Mouse (Mus musculus): ENCODE data around the gene Chd3.
A peak's percentile ranks its signal among the peaks of the same experiment; 100 is the strongest.

Chd3 gene

DNA sequence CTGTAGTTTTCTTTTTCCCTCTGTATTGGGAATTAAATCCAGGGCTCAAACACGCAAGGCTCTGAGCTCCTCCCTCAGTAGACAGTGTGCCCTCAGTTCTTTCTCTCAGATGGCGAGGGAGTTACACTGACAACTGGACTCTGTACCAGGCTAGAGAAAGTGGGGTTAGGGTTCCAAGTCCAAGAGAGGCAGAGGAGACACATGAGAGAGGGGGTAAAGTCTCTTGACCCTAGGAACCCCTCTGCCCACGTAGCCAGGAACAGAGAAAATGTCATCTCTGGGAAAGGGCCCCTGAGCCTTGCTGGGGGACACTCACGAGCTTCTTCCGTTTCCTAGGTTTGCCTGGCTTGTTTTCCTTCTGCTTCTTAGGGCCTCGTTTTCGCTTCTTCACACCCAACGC lies 4.8 kb downstream of the Chd3 start:
- DNase-seq, result no peak

DNA sequence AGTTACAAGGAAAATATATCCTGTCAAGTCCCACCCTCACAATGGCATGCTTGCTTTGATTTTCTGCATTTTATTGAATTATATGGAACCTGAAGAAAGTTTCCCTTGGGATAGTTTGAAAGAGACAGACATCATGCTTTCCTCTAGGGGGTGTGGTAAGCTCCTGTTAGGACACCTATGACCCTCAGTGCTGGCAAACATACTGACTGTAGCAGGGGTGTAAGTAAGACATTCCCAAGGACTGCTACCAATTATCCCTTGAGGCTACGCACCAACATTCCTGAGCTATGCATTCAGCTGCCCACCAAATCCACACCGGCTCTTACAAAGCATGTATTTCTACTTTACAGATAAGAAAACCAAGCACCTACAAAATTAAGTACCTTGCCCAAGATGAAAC lies 6.7 kb downstream of the Chd3 start:
- DNase-seq, result no peak

DNA sequence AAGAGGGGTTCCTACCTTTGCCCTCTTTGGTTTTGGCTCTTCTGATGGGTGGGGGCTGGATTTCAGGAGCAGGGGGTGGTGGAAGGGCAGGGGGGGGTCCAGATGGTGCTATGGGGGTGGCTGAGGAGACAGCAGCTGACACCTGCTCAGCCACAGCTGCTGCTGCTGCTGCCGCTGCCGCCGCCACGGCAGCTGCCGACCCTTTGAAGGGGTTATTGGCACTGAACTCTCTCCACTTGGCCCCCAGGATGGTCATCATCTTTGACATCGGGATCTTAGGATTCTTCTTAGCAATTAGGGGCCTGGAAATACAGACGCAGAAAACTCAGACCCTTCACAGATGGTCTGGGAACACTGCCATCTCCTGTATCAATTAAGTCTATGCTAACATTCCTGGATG lies 7.2 kb downstream of the Chd3 start:
- no peak for DNase-seq

DNA sequence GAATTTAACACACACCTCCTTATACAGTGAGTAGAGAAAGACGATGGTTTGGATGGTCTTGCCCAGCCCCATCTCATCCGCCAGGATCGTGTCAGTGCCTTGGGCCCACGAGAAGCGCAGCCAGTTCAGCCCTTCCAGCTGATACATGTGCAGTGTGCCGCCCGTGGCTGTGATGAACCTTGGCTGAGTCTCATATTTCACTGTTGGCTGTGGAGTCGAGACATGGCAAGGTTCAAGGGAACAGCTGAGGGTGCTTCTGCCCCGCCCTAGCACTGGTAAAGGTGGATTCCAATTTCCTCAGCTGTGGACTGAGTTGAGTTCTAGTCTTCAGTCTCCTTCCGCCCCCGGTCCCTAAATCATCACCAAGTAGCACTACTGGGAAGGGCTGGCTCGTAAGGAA lies 11.5 kb downstream of the Chd3 start:
- DNase-seq, result no peak

DNA sequence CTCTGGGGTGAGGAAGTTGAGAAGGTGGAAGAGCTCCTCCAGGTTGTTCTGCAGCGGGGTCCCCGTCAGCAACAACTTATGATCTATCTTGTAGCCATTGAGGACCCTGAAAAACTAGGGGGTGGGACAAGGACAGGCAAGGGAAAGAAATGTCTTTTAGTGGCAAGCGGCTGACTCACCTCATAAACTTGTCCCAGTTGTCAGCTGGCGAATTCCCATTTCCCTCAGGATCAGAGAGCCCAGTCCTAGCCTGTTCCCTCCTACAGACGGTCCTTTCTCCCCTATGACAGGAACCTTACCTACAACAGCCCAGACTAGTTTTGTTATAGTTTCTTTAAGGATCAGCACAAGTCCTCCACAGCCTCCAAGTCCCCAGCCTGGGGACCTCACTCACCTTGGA lies 12.7 kb downstream of the Chd3 start:
- DNase-seq, result no peak

DNA sequence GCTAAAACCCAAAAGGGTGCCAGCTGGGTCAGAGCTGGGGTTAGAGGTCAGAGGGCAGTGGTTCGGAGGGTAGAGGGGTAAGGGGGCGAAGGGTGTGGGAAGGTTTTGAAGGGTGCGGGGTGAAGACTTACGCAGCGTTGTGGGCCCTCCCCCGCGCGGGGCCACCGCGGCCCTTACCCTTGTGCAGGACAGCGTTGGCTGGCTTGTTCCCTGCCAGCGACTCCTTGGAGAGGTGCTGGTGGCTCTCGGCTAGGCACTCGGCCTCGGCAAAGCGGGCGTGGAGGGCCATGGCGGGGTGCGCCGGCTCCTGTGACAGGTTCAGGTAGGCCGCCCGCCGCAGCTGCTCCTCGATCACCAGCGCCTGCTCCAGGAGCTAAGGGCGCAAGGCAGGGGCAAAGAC lies 22.8 kb downstream of the Chd3 start:
- peak in 1 of 2 experiments; percentile 21 for DNase-seq

DNA sequence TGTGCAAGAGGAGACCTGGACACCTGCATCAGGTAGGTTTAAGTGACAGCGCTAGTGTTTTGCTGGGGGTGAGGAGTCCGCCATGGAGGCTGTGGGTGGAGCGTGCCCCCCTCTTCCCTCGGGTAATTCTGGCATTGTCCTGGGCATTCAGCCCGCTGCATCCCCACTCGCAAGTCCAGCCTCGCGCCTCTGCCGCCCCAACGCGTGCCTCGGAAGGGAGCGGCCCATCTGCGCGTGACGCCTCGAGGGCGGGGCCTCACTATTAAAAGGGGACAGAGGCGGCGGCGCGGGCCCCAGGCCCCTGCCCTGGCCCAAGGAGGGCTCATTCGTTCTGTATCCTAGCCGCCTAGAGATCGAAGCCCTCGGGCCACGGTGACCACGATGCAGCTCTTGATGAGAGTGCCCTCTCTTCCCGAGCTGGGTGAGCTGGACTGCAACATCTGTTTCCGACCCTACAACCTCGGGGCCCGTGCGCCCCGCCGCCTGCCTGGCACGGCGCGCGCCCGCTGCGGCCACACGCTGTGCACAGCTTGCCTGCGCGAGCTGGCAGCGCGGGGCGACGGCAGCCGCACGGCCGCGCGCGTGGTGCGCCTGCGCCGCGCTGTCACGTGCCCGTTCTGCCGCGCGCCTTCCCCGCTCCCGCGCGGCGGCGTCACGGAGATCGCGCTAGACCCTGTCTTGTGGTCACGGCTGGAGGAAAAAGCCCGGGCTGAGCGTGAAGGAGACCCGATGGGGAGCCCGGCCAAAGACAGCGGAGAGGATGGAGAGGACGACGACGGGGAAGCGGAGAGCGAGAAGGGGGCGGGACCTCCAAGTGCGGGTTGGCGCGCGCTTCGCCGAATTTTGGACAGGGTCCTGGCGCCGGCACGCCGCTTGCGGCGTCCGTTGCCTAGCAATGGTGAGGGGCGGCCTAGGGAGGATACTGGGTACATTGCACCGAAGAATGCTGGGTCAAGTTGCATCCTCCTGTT lies 28.8 kb downstream of the Chd3 start, which contains the start of gene Rnf227:
Gene Rnf227, plus strand, starts transcription at position 301 of the 971 bp plus-strand sequence.
- DNase-seq, result peak; percentile 74 to 87

DNA sequence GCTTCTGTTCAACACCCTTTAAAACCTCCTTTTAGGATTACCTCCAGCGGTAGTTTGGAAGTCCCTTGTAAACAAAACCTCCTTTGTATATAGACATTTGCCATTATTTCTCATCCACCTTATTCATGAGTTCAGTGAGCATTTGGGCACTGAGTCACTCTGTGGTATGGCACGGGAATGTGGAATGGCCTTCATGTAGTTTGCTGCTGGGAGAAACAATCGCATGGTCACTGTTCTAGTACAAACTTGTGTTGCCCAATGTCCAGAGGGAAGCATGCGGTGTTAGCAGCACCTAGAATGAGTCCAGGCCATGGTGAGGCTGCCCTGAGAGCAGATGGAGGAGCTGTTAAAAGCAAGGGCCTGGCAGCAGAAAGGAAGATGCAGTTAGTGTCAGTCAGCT lies 34.4 kb downstream of the Chd3 start:
- no peak for DNase-seq

DNA sequence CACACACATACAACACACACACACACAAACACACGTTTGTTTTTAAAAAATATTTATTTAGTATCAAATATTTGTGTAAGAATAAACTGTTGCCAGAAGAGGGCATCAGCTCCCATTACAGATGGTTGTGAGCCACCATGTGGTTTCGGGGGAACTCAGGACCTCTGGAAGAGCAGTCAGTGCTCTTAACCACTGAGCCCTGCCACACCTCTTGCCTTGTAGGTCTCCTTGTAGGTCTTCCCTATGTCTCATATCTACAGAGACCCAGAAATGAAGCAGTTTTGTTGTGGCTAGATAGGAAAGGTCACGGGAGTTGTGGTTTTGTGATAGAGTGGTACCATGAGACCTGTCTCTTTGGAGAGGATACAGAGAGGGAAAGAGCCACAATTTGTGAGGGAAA lies 35.3 kb downstream of the Chd3 start:
- no peak for DNase-seq

DNA sequence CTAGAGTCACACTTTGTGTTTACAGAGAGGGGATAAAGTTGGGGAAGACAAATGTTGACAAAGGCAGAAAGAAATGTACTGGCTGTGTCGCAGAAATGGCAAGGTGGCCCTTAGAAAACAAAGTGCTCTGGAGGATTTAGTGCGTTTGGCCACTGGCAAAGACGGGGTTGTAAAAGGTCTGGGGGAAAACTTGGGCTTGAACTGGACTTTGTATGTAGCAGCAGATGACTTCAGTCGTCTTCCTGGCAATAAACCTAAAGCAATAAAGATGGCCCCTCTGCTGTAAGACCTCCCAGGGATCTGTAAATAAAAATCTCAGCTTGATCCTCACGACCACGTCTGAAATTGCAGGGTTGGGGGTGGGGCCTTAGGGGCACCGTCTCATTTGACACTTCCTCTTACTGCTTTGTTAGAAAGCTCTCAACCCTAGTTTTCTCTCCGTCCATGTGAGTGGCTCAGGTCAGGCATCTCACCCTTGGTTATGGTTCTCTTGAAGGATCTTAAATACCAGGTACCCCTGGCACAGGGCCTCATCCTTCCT lies 36.4 kb downstream of the Chd3 start:
- no peak for DNase-seq

DNA sequence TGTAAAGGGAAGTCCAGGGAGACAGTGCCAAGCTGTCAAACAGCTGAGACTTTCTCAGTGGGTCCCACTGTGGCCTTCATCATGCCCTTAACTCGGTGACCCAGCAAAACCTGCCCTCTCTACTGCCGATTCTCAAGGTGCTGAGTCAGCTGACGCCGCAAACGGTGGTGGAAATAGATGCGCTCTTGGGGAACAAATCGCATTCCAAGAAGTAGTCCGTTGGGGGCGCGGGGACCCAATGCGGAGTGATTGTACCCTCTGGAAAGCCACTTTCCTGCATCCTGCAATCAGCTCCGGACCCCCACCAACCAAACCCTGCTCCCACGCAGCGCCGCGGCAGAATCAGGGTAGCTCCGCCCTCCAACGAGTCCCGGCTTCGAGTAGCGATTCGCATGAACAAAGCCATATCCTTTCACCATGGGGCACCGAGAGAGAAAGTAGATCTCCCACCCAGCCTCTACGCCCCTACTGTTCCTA lies 37.2 kb downstream of the Chd3 start:
- peak; percentile 82 to 84 for DNase-seq

DNA sequence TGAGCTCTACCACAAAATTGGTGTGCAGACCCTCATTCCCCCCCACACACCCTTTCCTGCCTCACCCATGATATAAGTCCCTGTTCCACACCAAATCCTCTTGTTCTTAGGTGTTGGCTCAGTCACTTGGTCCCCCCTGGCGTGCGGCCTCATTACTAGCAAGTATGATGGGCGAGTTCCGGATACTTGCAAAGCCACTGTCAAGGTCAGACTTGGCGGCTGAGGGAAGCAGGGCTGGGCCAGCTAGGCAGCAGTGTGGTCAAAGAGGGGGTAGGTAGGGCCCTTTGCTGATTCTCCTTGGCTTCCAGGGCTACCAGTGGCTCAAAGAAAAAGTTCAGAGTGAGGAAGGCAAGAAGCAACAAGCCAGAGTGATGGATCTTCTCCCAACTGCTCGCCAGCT lies 38.1 kb downstream of the Chd3 start:
- DNase-seq, result no peak

DNA sequence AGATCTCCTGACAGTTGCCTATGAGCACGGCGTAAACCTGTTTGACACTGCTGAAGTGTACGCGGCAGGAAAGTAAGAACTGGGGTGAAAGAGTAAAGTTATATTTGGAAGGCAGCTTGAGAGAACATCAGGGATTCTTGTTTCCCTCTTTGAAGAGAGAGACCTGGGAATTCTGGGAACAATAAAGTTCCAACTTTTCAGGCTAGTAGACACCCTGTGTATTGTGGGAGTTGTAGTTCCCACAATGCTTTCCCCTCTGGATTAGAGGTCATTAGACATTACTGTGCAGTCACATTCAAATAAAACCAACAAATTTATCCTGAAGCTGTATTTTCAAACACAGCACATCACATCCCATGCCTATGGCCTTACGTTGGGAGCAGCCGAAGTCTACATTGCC lies 40.7 kb downstream of the Chd3 start:
- no peak for DNase-seq

DNA sequence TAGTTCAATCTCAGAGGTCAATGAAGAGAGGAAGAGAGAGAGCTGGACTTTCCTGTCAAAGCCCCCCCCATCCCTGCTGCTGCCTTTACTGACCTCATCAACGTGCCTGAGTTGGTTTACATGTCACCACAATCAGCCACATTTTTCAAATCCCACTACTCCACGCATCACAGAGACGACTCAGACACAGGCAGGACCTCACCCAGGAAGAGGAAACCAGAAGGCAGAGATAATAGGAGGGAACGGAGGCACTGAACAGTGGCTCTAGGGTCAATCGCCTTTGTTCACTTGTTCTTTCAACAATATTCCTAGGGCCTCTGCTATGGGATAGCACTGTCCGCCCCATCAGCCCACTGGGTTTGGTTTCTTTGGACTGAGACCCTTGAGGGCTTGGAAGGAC lies 41.6 kb downstream of the Chd3 start:
- DNase-seq, result no peak

DNA sequence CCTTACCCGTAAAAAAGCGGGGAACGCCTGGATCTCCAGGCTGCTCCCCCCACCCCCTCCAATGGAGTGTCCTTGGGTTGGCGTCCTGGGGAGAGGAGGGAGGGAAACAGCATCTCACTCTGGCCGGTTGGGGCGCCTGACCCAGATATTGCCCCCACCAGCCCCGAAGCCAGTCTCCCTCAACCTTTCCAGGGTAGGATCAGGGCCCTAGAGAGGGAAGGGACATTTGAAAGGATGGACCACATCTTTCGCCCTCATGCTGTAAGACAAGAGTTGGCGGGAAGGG lies 42.1 kb downstream of the Chd3 start:
- no peak for DNase-seq

DNA sequence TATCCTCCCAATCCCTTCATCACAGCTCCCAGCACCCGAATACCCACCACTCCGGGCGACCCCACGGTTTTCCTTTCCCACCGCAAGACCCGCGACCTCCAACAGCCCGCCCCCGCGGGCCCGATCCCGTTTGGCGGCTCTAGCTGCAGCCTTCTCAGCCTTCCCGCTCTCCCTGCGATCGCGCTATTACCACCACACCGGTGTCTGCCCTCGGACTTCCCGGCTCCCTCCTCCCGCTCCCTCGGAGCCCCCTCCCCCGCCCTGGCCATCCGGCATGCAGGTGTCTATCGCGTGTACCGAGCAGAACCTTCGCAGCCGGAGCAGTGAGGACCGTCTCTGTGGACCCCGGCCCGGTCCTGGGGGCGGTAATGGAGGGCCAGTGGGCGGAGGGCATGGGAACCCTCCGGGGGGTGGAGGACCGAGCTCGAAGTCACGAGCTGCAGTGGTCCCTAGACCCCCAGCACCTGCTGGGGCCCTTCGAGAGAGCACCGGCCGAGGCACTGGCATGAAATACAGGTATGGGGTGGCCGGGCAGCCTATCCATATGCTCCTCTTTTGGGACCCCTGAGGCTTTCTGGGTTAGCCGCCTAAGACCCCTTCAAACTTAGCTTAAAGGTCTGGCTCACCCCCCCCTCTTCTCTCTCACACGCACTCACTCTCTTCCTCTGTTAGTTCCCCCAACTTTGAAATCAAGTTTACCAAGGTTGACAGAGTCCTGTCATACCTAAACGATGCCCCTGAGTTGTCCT lies 42.6 kb downstream of the Chd3 start:
- DNase-seq, result no peak

DNA sequence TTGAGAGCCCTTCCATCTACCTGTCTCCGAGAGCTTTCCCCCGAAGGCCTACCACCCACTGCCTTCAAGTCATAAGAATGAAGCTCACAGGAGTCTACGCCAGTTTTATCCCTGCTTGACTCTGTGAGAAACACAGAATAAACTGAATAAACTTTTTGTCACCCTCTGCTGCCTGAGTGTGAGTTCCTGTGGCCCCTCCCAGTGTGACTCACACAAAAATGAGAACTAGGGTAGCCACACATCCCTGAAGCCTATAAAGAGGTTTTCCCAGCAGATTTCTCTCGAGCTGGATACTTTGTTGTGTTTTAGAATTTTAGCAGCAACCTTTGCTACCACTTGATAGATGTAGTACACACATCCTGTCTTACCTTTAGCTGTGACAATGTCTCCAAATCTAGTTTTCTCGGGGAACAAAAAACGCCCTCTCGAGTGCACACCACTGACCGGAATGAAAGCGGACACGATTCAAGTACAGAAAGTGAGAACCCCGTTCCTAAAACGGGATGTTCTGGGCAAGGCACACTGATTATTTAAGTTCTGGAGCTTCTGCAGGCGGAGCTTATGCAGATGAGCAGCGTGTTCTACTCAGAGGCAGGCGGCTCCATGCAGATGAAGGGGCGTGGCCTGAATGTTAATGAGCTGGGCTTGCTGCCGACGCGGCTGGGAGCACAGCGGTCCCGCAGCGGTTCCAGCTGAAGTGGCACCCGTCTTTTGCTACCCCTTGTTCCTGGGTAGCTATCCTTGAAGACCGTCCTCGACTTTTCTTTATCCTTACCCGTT lies 43.4 kb downstream of the Chd3 start, which contains the start of gene Kcnab3:
Gene Kcnab3, plus strand, starts transcription at position 631 of the 780 bp plus-strand sequence.
- peak; percentile 89 to 91 for DNase-seq

DNA sequence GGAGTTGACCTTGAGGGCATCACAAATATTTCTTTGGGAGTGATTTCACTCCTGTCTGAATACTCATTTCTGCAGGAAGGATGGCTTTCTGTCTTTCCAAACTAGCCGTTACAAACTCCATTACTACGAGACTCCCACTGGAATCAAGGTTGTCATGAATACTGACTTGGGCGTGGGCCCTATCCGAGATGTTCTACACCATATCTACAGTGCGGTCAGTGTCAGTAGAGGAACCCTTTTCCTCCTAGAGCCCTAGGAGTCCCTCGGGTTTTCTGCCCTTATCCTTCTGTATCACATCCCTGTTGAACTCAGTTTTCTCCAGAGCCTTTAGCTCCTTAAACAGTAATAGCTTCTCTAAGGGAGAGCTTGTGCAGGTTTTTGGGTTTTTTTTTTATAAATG lies 44.5 kb downstream of the Chd3 start:
- no peak for DNase-seq

DNA sequence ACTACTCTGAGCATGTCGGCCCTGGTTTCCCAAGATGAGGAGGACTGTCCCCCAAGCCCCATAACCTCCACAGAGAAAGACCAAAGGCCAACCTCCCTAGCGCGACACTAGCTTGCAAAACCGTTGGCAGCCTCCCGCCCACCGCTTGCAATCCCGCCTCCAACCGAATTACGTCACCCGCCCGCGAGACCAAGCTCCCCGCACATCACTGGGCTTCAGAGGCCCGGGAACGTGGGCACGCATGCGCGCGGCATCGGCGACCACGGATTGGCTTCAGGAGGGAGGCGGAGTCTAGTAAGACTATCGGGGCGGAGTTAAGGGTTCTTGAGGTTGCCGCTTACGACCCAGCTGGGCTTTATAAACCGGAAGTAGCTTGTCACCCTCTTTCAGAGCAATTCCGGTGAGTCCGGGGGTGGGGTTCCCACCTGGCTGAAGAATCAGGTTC lies 45.5 kb downstream of the Chd3 start, which contains the start of the genes Cntrob and Trappc1:
Gene Cntrob, minus strand, starts transcription at position 109 of the 445 bp plus-strand sequence.
Gene Trappc1, plus strand, starts transcription at position 314 of the 445 bp plus-strand sequence.
- DNase-seq, result peak; percentile 99 to 100

DNA sequence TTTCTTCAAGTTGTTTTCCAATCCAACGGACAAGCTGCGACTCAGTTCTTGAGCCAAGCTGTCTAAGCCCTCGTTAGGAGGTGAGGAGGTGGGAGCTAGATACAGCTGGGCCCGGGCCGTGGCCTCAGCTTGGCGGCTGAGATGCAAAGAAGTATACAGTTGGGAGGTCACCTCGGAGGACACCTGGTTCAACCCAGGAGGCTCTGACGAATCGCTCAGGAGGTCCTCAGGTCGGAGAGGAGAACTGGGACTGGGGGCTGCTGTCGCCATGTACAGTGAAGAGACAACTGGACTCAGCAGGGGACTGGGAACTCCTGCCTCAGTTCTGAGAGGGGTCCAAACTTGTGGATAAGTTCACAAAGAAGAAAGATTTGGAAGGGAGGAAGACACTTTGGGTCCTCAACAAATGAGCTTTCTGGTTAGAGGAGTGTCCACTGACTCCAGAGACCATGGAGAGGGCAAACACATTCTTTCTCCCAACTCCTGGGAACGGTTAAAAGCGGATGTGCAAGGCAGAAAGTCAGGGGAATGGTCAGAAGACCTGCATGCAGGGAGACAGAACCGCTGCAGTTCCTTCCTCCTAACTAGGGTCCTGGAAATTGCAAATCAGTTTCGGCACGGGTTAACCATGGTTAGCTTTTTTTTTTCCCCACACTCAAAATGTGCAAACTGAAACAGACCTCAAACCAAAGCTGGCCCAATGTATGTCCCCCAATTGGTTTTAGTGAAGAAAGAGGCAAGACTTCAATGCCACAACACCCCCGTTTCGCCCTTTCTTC lies 46.3 kb downstream of the Chd3 start:
- DNase-seq, result peak in 1 of 2 experiments; percentile 18

DNA sequence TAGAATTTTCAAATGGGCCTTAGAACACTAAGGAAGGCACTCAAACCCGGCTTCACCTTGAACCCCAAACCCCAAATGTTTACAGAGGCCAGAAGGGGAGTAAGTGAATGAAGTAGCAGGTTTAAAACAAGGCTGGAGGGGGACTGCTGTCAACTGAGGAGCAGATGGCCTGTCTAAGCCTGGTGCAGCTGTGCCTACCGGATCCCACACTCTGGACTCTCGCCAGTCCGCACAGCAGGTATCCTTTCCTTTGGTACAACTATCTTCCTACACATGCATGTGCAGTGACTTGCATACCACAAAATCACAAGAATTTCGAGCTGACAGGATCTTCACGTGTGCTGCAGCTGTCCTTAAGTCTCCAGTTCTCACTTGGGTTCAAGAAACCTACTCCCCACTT lies 47.2 kb downstream of the Chd3 start:
- DNase-seq, result no peak

DNA sequence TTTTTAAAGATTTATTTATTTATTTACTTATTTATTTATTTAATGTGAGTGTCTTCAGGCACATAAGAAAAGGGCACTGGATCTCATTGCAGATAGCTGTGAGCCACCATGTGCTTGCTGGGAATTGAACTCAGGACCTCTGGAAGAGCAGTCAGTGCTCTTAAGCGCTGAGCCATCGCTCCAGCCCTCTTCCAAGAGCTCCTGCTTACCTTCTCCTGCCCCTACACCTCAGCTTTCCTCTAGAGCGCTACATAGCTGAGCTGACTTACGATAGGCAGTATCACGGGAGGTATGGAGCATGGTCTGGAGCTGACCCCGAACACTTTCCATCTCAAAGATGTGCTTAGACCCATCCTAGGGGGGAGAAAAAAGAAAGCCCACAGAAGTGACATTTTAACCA lies 47.6 kb downstream of the Chd3 start:
- DNase-seq, result no peak
